Mouse (Mus musculus) liver, adult 2 months (tissue): ENCODE measurements around the gene Atp6ap1l. TPM values are rescaled to one million over a fixed set of nuclear protein-coding genes. Genes with fewer than 3 reads are reported as not detected.
"Not testable (repeated sequence)": the region's sequence is repeated elsewhere in the genome, so short reads cannot be mapped to it uniquely, and the experiment has no call there.

ENCODE experiments used
- DNase-seq: peaks from one replicate; pipeline ENCODE4 v3.0.0-alpha.2; 2011; ENCODE audit warnings: low read depth, low spot score; ENCODE audit errors: extremely low read depth
- H3K27ac ChIP-seq: fragments of 200-500 bp; replicated peaks from 2 replicates; pipeline ENCODE4 v1.5.1; 2012; ENCODE audit warnings: low read depth, mild to moderate bottlenecking, control low read depth, inconsistent platforms, low read length; ENCODE audit not compliant: insufficient read depth
- H3K27me3 ChIP-seq: fragments of 200-500 bp; 2 replicates; pipeline ENCODE4 v1.6.1; 2012; ENCODE audit warnings: mild to moderate bottlenecking, moderate library complexity, low read length, inconsistent platforms; ENCODE audit not compliant: control insufficient read depth, insufficient read depth
- H3K36me3 ChIP-seq: fragments of 200-500 bp; 2 replicates; pipeline ENCODE4 v1.6.1; 2012; ENCODE audit warnings: low read length, inconsistent platforms; ENCODE audit not compliant: control insufficient read depth, insufficient read depth
- H3K4me1 ChIP-seq: fragments of 200-500 bp; 2 replicates; pipeline ENCODE4 v1.6.1; 2011; ENCODE audit warnings: low read length; ENCODE audit not compliant: control insufficient read depth, insufficient read depth
- H3K4me3 ChIP-seq: fragments of 200-500 bp; 2 replicates; pipeline ENCODE4 v1.5.1; 2011; ENCODE audit warnings: low read depth, mild to moderate bottlenecking, control low read depth, low read length, moderate library complexity; ENCODE audit not compliant: insufficient read depth
- H3K79me2 ChIP-seq: fragments of 200-500 bp; 2 replicates; pipeline ENCODE4 v1.6.1; 2012; ENCODE audit warnings: inconsistent platforms, mild to moderate bottlenecking, low read length, moderate library complexity; ENCODE audit not compliant: control insufficient read depth, insufficient read depth
- H3K9ac ChIP-seq: fragments of 200-500 bp; 2 replicates; pipeline ENCODE4 v1.6.1; 2012; ENCODE audit warnings: low read depth, mild to moderate bottlenecking, control low read depth, inconsistent platforms, low read length
- CTCF ChIP-seq: fragments of 200-500 bp; IDR thresholded peaks from 2 replicates; pipeline ENCODE4 v1.5.1; 2011; ENCODE audit warnings: low read depth, low read length, control low read depth
- POLR2A ChIP-seq: fragments of 200-500 bp; IDR thresholded peaks from 2 replicates; pipeline ENCODE4 v1.6.1; 2011; ENCODE audit warnings: low read length, control low read depth; ENCODE audit not compliant: insufficient read depth; ENCODE audit errors: extremely low read depth
- WGBS: fragments of 180-500 bp; shearing (Covaris S2); methylation state at CpG from one replicate; pipeline ENCODE4 v1.1.7; 2018; 5-methylcytosine and 5-hydroxymethylcytosine counted together
- polyA plus RNA-seq: library from polyadenylated mRNA; depleted of rRNA; stranded (reverse); fragments of >200 nt; gene quantifications from 2 replicates; pipeline ENCODE4 v1.2.3, GENCODE M21; 2012
- total RNA-seq: library from RNA; depleted of rRNA; stranded (reverse); fragments of >200 nt; gene quantifications from 2 replicates; pipeline ENCODE4 v1.2.3, GENCODE M21; 2014

Atp6ap1l gene
- total and polyA plus RNA-seq, 2 experiments: not detected

GRCm38 (mm10) chr13:90926938-90927633 lies 21.9 kb upstream of the Atp6ap1l start:
- Histone ChIP-seq H3K4me1 (no peaks in the 10 kb centered on the region; the same call in 1 of the 2 replicates), H3K4me3 (no peak overlapping the region), H3K27me3 (no peaks in the 10 kb centered on the region), H3K36me3 (peaks cover 19% of the 10 kb centered on the region), H3K27ac (no peak overlapping the region), H3K9ac (no peak overlapping the region), H3K79me2 (no peaks in the 10 kb centered on the region)
- no peak for DNase-seq
- 65% methylated on average over 5 of the region's 5 CpGs for WGBS
- TF ChIP-seq CTCF: no peak
- no peak for TF ChIP-seq POLR2A

- Histone ChIP-seq H3K36me3 (peaks cover 19% of the 10 kb centered on the region), H3K4me1 (no peaks in the 10 kb centered on the region; the same call in 1 of the 2 replicates), H3K9ac (no peak overlapping the region), H3K27ac (no peak overlapping the region), H3K4me3 (no peak overlapping the region), H3K79me2 (no peaks in the 10 kb centered on the region), H3K27me3 (no peaks in the 10 kb centered on the region)
- WGBS: 78% methylated on average over 7 of the region's 7 CpGs
- TF ChIP-seq CTCF: no peak
- no peak for TF ChIP-seq POLR2A
- no peak for DNase-seq
Measured at GRCm38 (mm10) chr13:90926125-90926765, 21.1 kb upstream of the Atp6ap1l start.

GRCm38 (mm10) chr13:90925191-90925590 lies 20.0 kb upstream of the Atp6ap1l start:
- Histone ChIP-seq H3K4me3 (no peak overlapping the region), H3K36me3 (peaks cover 19% of the 10 kb centered on the region), H3K27me3 (no peaks in the 10 kb centered on the region), H3K9ac (no peak overlapping the region), H3K27ac (no peak overlapping the region), H3K4me1 (no peaks in the 10 kb centered on the region; the same call in 1 of the 2 replicates), H3K79me2 (no peaks in the 10 kb centered on the region)
- DNase-seq: no peak
- 93% methylated on average over 5 of the region's 5 CpGs for WGBS
- TF ChIP-seq POLR2A (no peak), CTCF (no peak)

GRCm38 (mm10) chr13:90924072-90924471 lies 18.9 kb upstream of the Atp6ap1l start:
- no peak overlapping the region for H3K9ac ChIP-seq
- WGBS: 40% methylated on average over 9 of the region's 9 CpGs
- DNase-seq: peak; percentile 10
- no peaks in the 10 kb centered on the region for H3K79me2 ChIP-seq
- peaks cover 19% of the 10 kb centered on the region for H3K36me3 ChIP-seq
- H3K4me3 ChIP-seq: no peak overlapping the region
- H3K27me3 ChIP-seq: no peaks in the 10 kb centered on the region
- no peaks in the 10 kb centered on the region for H3K4me1 ChIP-seq
- TF ChIP-seq POLR2A: no peak
- TF ChIP-seq CTCF: no peak
- H3K27ac ChIP-seq: no peak overlapping the region

- H3K36me3 ChIP-seq: peaks cover 17% of the 10 kb centered on the region
Measured at GRCm38 (mm10) chr13:90923617-90924016, 18.5 kb upstream of the Atp6ap1l start.

More at GRCm38 (mm10) chr13:90923617-90924016, 18.5 kb upstream of the Atp6ap1l start:
- not testable (repeated sequence) for DNase-seq, H3K4me1 ChIP-seq, H3K79me2 ChIP-seq, H3K27me3 ChIP-seq
- Histone ChIP-seq H3K27ac (peak overlapping the region; percentile 77), H3K4me3 (peak overlapping the region; percentile 85), H3K9ac (peak overlapping the region; percentile 91)
- WGBS: 0% methylated on average over 13 of the region's 13 CpGs
